Mouse (Mus musculus) liver, embryonic 11.5 days (tissue): ENCODE results near the gene Gm21905. TPM values are rescaled to one million over a fixed set of nuclear protein-coding genes. Genes with fewer than 3 reads are reported as not detected.

Experiments
- ATAC-seq: fragments of 200-750 bp; cut with Nextera tagmentation; replicated peaks from 2 replicates; pipeline ENCODE4 v1.8.0; 2017; ENCODE audit warnings: moderate number of reproducible peaks, mild to moderate bottlenecking, moderate TSS enrichment, moderate library complexity; ENCODE audit not compliant: low FRiP score
- DNase-seq: peaks from one replicate; pipeline ENCODE4 v3.0.0-alpha.2; 2017; ENCODE audit warnings: low spot score
- H3K27ac ChIP-seq: fragments of 300-500 bp; sonication (generic); 2 replicates; pipeline ENCODE4 v1.5.1; 2014; ENCODE audit warnings: mild to moderate bottlenecking, low read depth, low read length, control low read depth
- H3K27me3 ChIP-seq: fragments of 300-500 bp; sonication (generic); replicated peaks from 2 replicates; pipeline ENCODE4 v1.6.1; 2014; ENCODE audit warnings: low read length, mixed read lengths; ENCODE audit not compliant: control insufficient read depth, insufficient read depth
- H3K36me3 ChIP-seq: fragments of 300-500 bp; sonication (generic); 2 replicates; pipeline ENCODE4 v1.6.1; 2014; ENCODE audit warnings: mild to moderate bottlenecking, low read length, moderate library complexity, mixed read lengths; ENCODE audit not compliant: control insufficient read depth, insufficient read depth
- H3K4me1 ChIP-seq: fragments of 300-500 bp; sonication (generic); replicated peaks from 2 replicates; pipeline ENCODE4 v1.6.1; 2014; ENCODE audit warnings: low read length, mixed read lengths; ENCODE audit not compliant: control insufficient read depth, insufficient read depth
- H3K4me2 ChIP-seq: fragments of 300-500 bp; sonication (generic); 2 replicates; pipeline ENCODE4 v1.6.1; 2014; ENCODE audit warnings: mild to moderate bottlenecking, control low read depth, moderate library complexity
- H3K4me3 ChIP-seq: fragments of 300-500 bp; sonication (generic); 2 replicates; pipeline ENCODE4 v1.5.1; 2014; ENCODE audit warnings: low read depth, low read length, control low read depth
- H3K9ac ChIP-seq: fragments of 300-500 bp; sonication (generic); 2 replicates; pipeline ENCODE4 v1.6.1; 2014; ENCODE audit warnings: low read depth, low read length, control low read depth
- H3K9me3 ChIP-seq: fragments of 300-500 bp; sonication (generic); 2 replicates; pipeline ENCODE4 v1.6.1; 2016; ENCODE audit warnings: low read length, inconsistent platforms, mixed read lengths; ENCODE audit not compliant: control insufficient read depth
- WGBS: fragments of 180-500 bp; shearing (Covaris S2); extraction: QIAGEN DNeasy Blood & Tissue Kit; methylation state at CpG from one replicate; pipeline ENCODE4 v1.1.7; 2014; 5-methylcytosine and 5-hydroxymethylcytosine counted together
- polyA plus RNA-seq: library from polyadenylated mRNA; unstranded; fragments of >200 nt; fragmentation: Nextera tagmentation; extraction: Ambion mirVana; gene quantifications from 2 replicates; pipeline ENCODE4 v1.2.1, GENCODE M21; 2014

Gm21905 gene
- polyA plus RNA-seq, 1 experiment from 2014 or later = not detected

- no peak overlapping the region for H3K4me2 ChIP-seq
- no peaks in the 10 kb centered on the region for H3K27me3 ChIP-seq
- no peak overlapping the region for H3K4me3 ChIP-seq
- WGBS = 86% methylated on average over 1 of the region's 1 CpGs
- no peaks in the 10 kb centered on the region for H3K36me3 ChIP-seq
- H3K4me1 ChIP-seq = no peaks in the 10 kb centered on the region
- DNase-seq = no peak
- no peak overlapping the region for H3K9ac ChIP-seq
- H3K9me3 ChIP-seq = no peaks in the 10 kb centered on the region
- H3K27ac ChIP-seq = no peak overlapping the region
- no peak for ATAC-seq
Observed at GRCm38 (mm10) chr5:67944074-67944785, 2.0 kb downstream of the Gm21905 start.

GRCm38 (mm10) chr5:67943199-67943598 lies 3.0 kb downstream of the Gm21905 start:
- H3K27ac ChIP-seq = no peak overlapping the region
- no peak overlapping the region for H3K4me2 ChIP-seq
- no peak overlapping the region for H3K4me3 ChIP-seq
- no peaks in the 10 kb centered on the region for H3K36me3 ChIP-seq
- ATAC-seq (no peak), DNase-seq (no peak)
- no peaks in the 10 kb centered on the region for H3K4me1 ChIP-seq
- H3K9ac ChIP-seq = no peak overlapping the region
- no peaks in the 10 kb centered on the region for H3K9me3 ChIP-seq
- 29% methylated on average over 2 of the region's 2 CpGs for WGBS
- H3K27me3 ChIP-seq = no peaks in the 10 kb centered on the region

- DNase-seq (no peak), ATAC-seq (no peak)
- H3K27ac ChIP-seq = no peak within 1 kb of the TSS
- no peak within 1 kb of the TSS for H3K4me3 ChIP-seq
- H3K9ac ChIP-seq = no peak within 1 kb of the TSS
- no peaks in the 10 kb centered on the region for H3K9me3 ChIP-seq
- H3K36me3 ChIP-seq = no peaks in the 10 kb centered on the region
- no peaks in the 10 kb centered on the region for H3K27me3 ChIP-seq
- no peaks in the 10 kb centered on the region for H3K4me1 ChIP-seq
- WGBS = 82% methylated on average over 2 of the region's 2 CpGs
- no peak within 1 kb of the TSS for H3K4me2 ChIP-seq
Observed at GRCm38 (mm10) chr5:67941369-67941768, 4.9 kb downstream of the Gm21905 start, which contains the start of gene Gm5108. Gm5108 (plus strand) TSS chr5:67941669.

- ATAC-seq = peak; percentile 81
- WGBS = 14% methylated on average over 2 of the region's 2 CpGs
Observed at GRCm38 (mm10) chr5:67931623-67932022, 14.6 kb downstream of the Gm21905 start.

GRCm38 (mm10) chr5:67930584-67930983 lies 15.6 kb downstream of the Gm21905 start:
- Histone ChIP-seq H3K27ac (no peak overlapping the region), H3K36me3 (no peaks in the 10 kb centered on the region), H3K9ac (no peak overlapping the region), H3K27me3 (no peaks in the 10 kb centered on the region), H3K9me3 (no peaks in the 10 kb centered on the region), H3K4me1 (peaks cover 11% of the 10 kb centered on the region), H3K4me2 (no peak overlapping the region), H3K4me3 (no peak overlapping the region)
- ATAC-seq (no peak), DNase-seq (no peak)
- WGBS = 31% methylated on average over 4 of the region's 4 CpGs

More at GRCm38 (mm10) chr5:67931623-67932022, 14.6 kb downstream of the Gm21905 start:
- no peak overlapping the region for H3K9ac ChIP-seq
- peak overlapping the region; percentile 38; the same call in 1 of the 2 replicates for H3K27ac ChIP-seq
- H3K4me1 ChIP-seq = peaks cover 11% of the 10 kb centered on the region
- H3K27me3 ChIP-seq = no peaks in the 10 kb centered on the region
- no peaks in the 10 kb centered on the region for H3K9me3 ChIP-seq
- DNase-seq = no peak
- H3K4me3 ChIP-seq = no peak overlapping the region
- H3K4me2 ChIP-seq = peak overlapping the region; percentile 27
- H3K36me3 ChIP-seq = no peaks in the 10 kb centered on the region

GRCm38 (mm10) chr5:67904555-67904954 lies 41.7 kb downstream of the Gm21905 start:
- Histone ChIP-seq H3K27me3 (no peaks in the 10 kb centered on the region), H3K4me2 (no peak overlapping the region), H3K4me3 (no peak overlapping the region), H3K36me3 (no peaks in the 10 kb centered on the region), H3K4me1 (no peaks in the 10 kb centered on the region), H3K9me3 (no peaks in the 10 kb centered on the region), H3K9ac (no peak overlapping the region), H3K27ac (no peak overlapping the region)
- WGBS = 66% methylated on average over 2 of the region's 2 CpGs
- ATAC-seq (no peak), DNase-seq (no peak)

GRCm38 (mm10) chr5:67898921-67899320 lies 47.3 kb downstream of the Gm21905 start:
- Histone ChIP-seq H3K36me3 (no peaks in the 10 kb centered on the region), H3K4me2 (no peak overlapping the region), H3K9ac (no peak overlapping the region), H3K9me3 (no peaks in the 10 kb centered on the region), H3K4me3 (no peak overlapping the region), H3K27ac (no peak overlapping the region), H3K4me1 (no peaks in the 10 kb centered on the region), H3K27me3 (no peaks in the 10 kb centered on the region)
- no peak for ATAC-seq
- WGBS = 91% methylated on average over 1 of the region's 1 CpGs
- DNase-seq = no peak

GRCm38 (mm10) chr5:67884422-67885210 lies 61.6 kb downstream of the Gm21905 start:
- peaks cover 6% of the 10 kb centered on the region; the same call in 1 of the 2 replicates for H3K4me1 ChIP-seq
- H3K4me3 ChIP-seq = no peak overlapping the region
- H3K36me3 ChIP-seq = no peaks in the 10 kb centered on the region
- ATAC-seq (no peak), DNase-seq (no peak)
- H3K9ac ChIP-seq = no peak overlapping the region
- H3K27me3 ChIP-seq = no peaks in the 10 kb centered on the region
- no peak overlapping the region for H3K27ac ChIP-seq
- H3K4me2 ChIP-seq = no peak overlapping the region
- H3K9me3 ChIP-seq = no peaks in the 10 kb centered on the region
- whole genome bisulfite sequencing = 89% methylated on average over 9 of the region's 9 CpGs
